Mouse (Mus musculus): ENCODE data around the gene Dnah12. TPM values are rescaled to one million over a fixed set of nuclear protein-coding genes. Genes with fewer than 3 reads are reported as not detected.

Gene Dnah12
- polyA plus RNA-seq, 1 experiment from 2014 or later, result 0.06 TPM

Small RNA genes within 50 kb of the gene (microRNA-seq; reads per million reads assigned to microRNA genes)
- gene Mir7672, result 1.8 reads per million

Other genes starting within 250 kb of the Dnah12 start
- gene Slmap, start 158.3 kb upstream of the Dnah12 start, polyA plus RNA-seq (2016; fragmentation: Nextera tagmentation; extraction: Ambion mirVana), result 20.2 and 20.6 TPM in 2 replicates
- gene Dennd6a, start 119.4 kb upstream of the Dnah12 start, polyA plus RNA-seq (2016; fragmentation: Nextera tagmentation; extraction: Ambion mirVana), result 18.2 and 19.3 TPM in 2 replicates
- 203 and 206 TPM in 2 replicates for gene Arf4, start 55.2 kb upstream of the Dnah12 start, polyA plus RNA-seq (2016; fragmentation: Nextera tagmentation; extraction: Ambion mirVana)
- 11.1 and 11.3 TPM in 2 replicates for gene Pde12, start 23.4 kb upstream of the Dnah12 start, polyA plus RNA-seq (2016; fragmentation: Nextera tagmentation; extraction: Ambion mirVana)
- not detected in 2 replicates for gene Asb14, start 201.3 kb downstream of the Dnah12 start, polyA plus RNA-seq (2016; fragmentation: Nextera tagmentation; extraction: Ambion mirVana)

All from liver, embryonic 12.5 days (tissue).